ENCODE assay signal across 9 mouse cellular contexts in genomic region chr5:104068751-104069150, GRCm38 (mm10). TPM values are rescaled to one million over a fixed set of nuclear protein-coding genes. Genes with fewer than 3 reads are reported as not detected.
DNase-seq lines count a peak whose midpoint lies in the region; ATAC-seq and TF ChIP-seq lines count a peak whose summit lies in the region.
"Had no signal": no experiment of that assay in that cellular context is flagged by ENCODE, and none has a peak within 500 bp of the region (broad histone marks: within the 10 kb centered on the region; RNA-seq: fewer than 3 reads in every experiment).

No protein-coding gene starts in this region.

- no peak overlapping the region for H3K9ac ChIP-seq in lung, embryonic 14.5 days
- no peak overlapping the region for H3K9ac ChIP-seq in hindbrain, embryonic 13.5 days

- peak; percentile 63 for TF ChIP-seq CTCF in lung, embryonic 14.5 days (IDR thresholded peaks at IDR 0.05; ENCODE audit: low read depth)
- peak; percentile 60 for TF ChIP-seq CTCF in brain, embryonic 14.5 days (IDR thresholded peaks at IDR 0.05; ENCODE audit: borderline replicate concordance, extremely low read depth, insufficient read depth, insufficient read length)

- no peaks in the 10 kb centered on the region for H3K9me3 ChIP-seq in lung, embryonic 14.5 days (ENCODE audit: low read depth, low read length)
- no peaks in the 10 kb centered on the region for H3K9me3 ChIP-seq in hindbrain, embryonic 13.5 days

- WGBS in lung, embryonic 14.5 days, result 88% methylated on average over 7 of the region's 7 CpGs
- WGBS in hindbrain, embryonic 13.5 days, result 91% methylated on average over 7 of the region's 7 CpGs

- TF ChIP-seq POLR2A in brain, embryonic 14.5 days (IDR thresholded peaks at IDR 0.05; ENCODE audit: borderline replicate concordance, extremely low read depth, insufficient read depth, insufficient read length, poor library complexity, severe bottlenecking), result no peak

- H3K4me2 ChIP-seq in lung, embryonic 14.5 days, result no peak overlapping the region
- no peak overlapping the region for H3K4me2 ChIP-seq in hindbrain, embryonic 13.5 days

- no peaks in the 10 kb centered on the region for H3K27me3 ChIP-seq in lung, embryonic 14.5 days (ENCODE audit: insufficient read depth, low read length)
- no peaks in the 10 kb centered on the region for H3K27me3 ChIP-seq in hindbrain, embryonic 13.5 days

- H3K4me3 ChIP-seq in lung, embryonic 14.5 days (ENCODE audit: low read depth, low read length), result no peak overlapping the region
- no peak overlapping the region for H3K4me3 ChIP-seq in hindbrain, embryonic 13.5 days

- H3K4me1 ChIP-seq in lung, embryonic 14.5 days (ENCODE audit: insufficient read depth), result peaks cover 5% of the 10 kb centered on the region
- H3K4me1 ChIP-seq in hindbrain, embryonic 13.5 days (replicated peaks), result peaks cover 8% of the 10 kb centered on the region

- peaks cover 8% of the 10 kb centered on the region for H3K36me3 ChIP-seq in lung, embryonic 14.5 days (ENCODE audit: insufficient read depth)
- H3K36me3 ChIP-seq in hindbrain, embryonic 13.5 days, result peaks cover 6% of the 10 kb centered on the region

- H3K27ac ChIP-seq in lung, embryonic 14.5 days (ENCODE audit: low read depth), result no peak overlapping the region
- H3K27ac ChIP-seq in hindbrain, embryonic 13.5 days, result no peak overlapping the region

- peak; percentile 94 for ATAC-seq in frontal cortex, adult (ENCODE audit: low TSS enrichment)
- ATAC-seq in lung, embryonic 14.5 days (ENCODE audit: insufficient read depth), result no peak
- ATAC-seq in hindbrain, embryonic 13.5 days (ENCODE audit: low FRiP score), result no peak

- DNase-seq in frontal cortex, postnatal 10 days (ENCODE audit: low spot score in 2 of 2), result no peak
- peak; percentile 33 for DNase-seq in lung, embryonic 14.5 days
- DNase-seq in lung, adult 18-20 months, result no peak
- peak; percentile 40 for DNase-seq in brain, embryonic 14.5 days (ENCODE audit: low read depth)
- DNase-seq in retina, postnatal 1 day, result peak; percentile 40
- DNase-seq in gastrocnemius, postnatal 4 days (ENCODE audit: low spot score in 2 of 2), result no peak

RNA-seq across cellular contexts. Expression of gene Gm17660, which starts 8.7 kb away (rescaled TPM):
- not detected in 2 replicates for polyA plus RNA-seq in lung, embryonic 14.5 days (2014; fragmentation: Nextera tagmentation; extraction: Ambion mirVana)
- not detected in 2 replicates for polyA plus RNA-seq in brain, embryonic 14.5 days (2012; rRNA removed)
- not detected in 2 replicates for polyA plus RNA-seq in hindbrain, embryonic 13.5 days (2015; fragmentation: Nextera tagmentation; extraction: Ambion mirVana)
- total RNA-seq in gastrocnemius, postnatal 4 days (2021), result not detected
- polyA plus RNA-seq: lung, embryonic 16.5 days had no signal

RNA-seq across cellular contexts. Expression of gene Nudt9, which starts 22.6 kb away (rescaled TPM):
- polyA plus RNA-seq in lung, embryonic 14.5 days (2014; fragmentation: Nextera tagmentation; extraction: Ambion mirVana), result 62.0 and 66.6 TPM in 2 replicates
- 45.6 and 45.7 TPM in 2 replicates for polyA plus RNA-seq in brain, embryonic 14.5 days (2012; rRNA removed)
- polyA plus RNA-seq in hindbrain, embryonic 13.5 days (2015; fragmentation: Nextera tagmentation; extraction: Ambion mirVana), result 67.0 and 70.4 TPM in 2 replicates
- total RNA-seq in gastrocnemius, postnatal 4 days (2021), result 10 to 100 TPM; 38.9 to 39.9 TPM

RNA-seq across cellular contexts. Expression of gene Sparcl1, which starts 44.8 kb away (rescaled TPM):
- 296 and 307 TPM in 2 replicates for polyA plus RNA-seq in lung, embryonic 14.5 days (2014; fragmentation: Nextera tagmentation; extraction: Ambion mirVana)
- polyA plus RNA-seq in brain, embryonic 14.5 days (2012; rRNA removed), result 75.9 and 150 TPM in 2 replicates
- polyA plus RNA-seq in hindbrain, embryonic 13.5 days (2015; fragmentation: Nextera tagmentation; extraction: Ambion mirVana), result 150 and 151 TPM in 2 replicates
- total RNA-seq in gastrocnemius, postnatal 4 days (2021), result 100 to 1,000 TPM; 226 to 268 TPM

RNA-seq across cellular contexts. Expression of gene Hsd17b11, which starts 47.0 kb away (rescaled TPM):
- 4.2 and 4.4 TPM in 2 replicates for polyA plus RNA-seq in lung, embryonic 14.5 days (2014; fragmentation: Nextera tagmentation; extraction: Ambion mirVana)
- 7.2 and 11.3 TPM in 2 replicates for polyA plus RNA-seq in brain, embryonic 14.5 days (2012; rRNA removed)
- 2.4 and 2.7 TPM in 2 replicates for polyA plus RNA-seq in hindbrain, embryonic 13.5 days (2015; fragmentation: Nextera tagmentation; extraction: Ambion mirVana)
- 10 to 100 TPM; 22.7 to 25.9 TPM for total RNA-seq in gastrocnemius, postnatal 4 days (2021)

Comparison
In these comparisons a context has a peak if more than half of its experiments do, and no peak if none do; other contexts are left out.
1. DNase-seq: peak in lung, embryonic 14.5 days (single experiment), brain, embryonic 14.5 days (single experiment) and retina, postnatal 1 day (single experiment); none in frontal cortex, postnatal 10 days (0 of 2), lung, adult 18-20 months (0 of 2) and gastrocnemius, postnatal 4 days (0 of 2).